Mouse (Mus musculus) retina, postnatal 1 day (tissue): ENCODE measurements around the gene Ttyh3.
A peak's percentile ranks its signal among the peaks of the same experiment; 100 is the strongest.

ENCODE experiments used
- DNase-seq: peaks from one replicate; pipeline ENCODE4 v3.0.0-alpha.2; 2012

The Ttyh3 gene

GRCm38 (mm10) chr5:140651231-140651630 lies 2.4 kb upstream of the Ttyh3 start:
- DNase-seq, result no peak

GRCm38 (mm10) chr5:140649881-140650414 lies 1.1 kb upstream of the Ttyh3 start:
- no peak for DNase-seq

GRCm38 (mm10) chr5:140649101-140649667 lies 353 bp upstream of the Ttyh3 start:
- DNase-seq, result peak; percentile 99

GRCm38 (mm10) chr5:140647821-140648518 lies 861 bp downstream of the Ttyh3 start:
- DNase-seq, result peak; percentile 74

GRCm38 (mm10) chr5:140647031-140647760 lies 1.6 kb downstream of the Ttyh3 start:
- DNase-seq, result no peak

DNA sequence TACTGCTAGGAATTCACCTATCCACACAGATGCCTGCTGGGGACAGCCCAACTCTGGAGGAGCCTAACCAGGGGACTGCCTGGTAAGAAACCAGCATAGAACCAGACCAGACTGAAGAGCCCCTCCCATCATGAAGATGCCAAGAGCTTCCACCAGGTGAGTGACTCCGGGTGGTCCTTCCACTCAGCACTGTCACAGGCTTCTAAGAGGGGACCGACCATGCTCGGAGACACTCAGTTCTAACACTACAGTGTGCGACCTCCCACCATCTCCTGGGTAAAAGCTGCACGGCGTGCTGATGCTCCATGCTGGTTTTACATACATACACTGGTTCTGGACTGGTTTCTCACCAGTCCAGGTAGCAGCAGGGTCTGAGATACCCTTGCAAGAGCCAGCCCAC lies 2.7 kb downstream of the Ttyh3 start:
- DNase-seq, result no peak

DNA sequence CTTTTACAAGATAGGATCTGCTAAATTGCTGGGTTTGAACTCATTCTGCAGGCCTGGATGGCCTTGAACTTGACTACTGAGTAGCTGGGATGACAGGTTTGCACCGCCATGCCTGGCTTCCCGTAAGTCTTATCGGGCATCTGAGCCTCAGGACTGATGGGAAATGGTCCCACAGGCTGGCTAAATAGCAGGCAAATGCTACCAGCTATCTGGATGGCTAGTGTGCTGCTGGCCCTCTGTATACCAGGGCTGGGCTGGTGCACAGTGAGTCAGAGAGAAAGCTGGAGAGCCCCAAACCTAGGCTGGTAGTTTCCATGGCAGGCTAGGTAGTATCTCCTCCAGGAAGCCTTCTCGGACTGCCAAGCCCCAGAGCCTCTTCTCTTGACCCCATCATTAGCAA lies 3.4 kb downstream of the Ttyh3 start:
- no peak for DNase-seq

GRCm38 (mm10) chr5:140644702-140645201 lies 4.1 kb downstream of the Ttyh3 start:
- no peak for DNase-seq

GRCm38 (mm10) chr5:140644263-140644662 lies 4.6 kb downstream of the Ttyh3 start:
- no peak for DNase-seq

GRCm38 (mm10) chr5:140642076-140642475 lies 6.8 kb downstream of the Ttyh3 start:
- no peak for DNase-seq

DNA sequence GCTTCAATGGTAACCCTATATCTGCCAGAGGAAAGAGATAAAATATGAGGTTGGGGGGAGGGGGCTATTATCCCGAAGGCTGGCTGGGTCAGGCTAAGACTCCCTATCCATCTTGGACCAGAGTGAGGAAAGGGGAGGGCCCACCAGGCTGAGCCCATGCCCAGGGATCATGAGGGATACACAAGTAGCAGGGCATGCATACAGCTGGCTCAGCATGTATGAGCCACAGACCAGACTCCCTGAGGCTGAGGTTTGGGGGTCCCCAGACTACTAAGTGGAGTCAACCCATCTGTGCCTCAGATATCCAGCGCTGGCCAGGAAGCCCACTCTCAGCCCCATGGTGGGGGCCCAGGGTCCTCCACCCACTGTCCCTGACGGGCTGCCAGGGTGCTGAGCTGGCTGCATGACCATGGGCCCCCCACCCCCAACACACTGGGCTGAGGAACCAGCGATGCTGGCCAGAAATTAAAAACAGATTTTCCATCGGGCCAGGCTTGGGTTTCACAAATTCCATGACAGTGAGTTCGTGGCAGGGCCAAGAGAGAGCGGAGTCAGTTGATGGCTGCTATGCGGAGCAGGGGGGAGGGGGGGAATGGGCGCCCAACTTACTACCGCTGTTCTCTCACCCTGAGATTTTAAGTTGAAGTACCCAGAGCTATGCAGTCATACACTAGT lies 7.4 kb downstream of the Ttyh3 start:
- no peak for DNase-seq

DNA sequence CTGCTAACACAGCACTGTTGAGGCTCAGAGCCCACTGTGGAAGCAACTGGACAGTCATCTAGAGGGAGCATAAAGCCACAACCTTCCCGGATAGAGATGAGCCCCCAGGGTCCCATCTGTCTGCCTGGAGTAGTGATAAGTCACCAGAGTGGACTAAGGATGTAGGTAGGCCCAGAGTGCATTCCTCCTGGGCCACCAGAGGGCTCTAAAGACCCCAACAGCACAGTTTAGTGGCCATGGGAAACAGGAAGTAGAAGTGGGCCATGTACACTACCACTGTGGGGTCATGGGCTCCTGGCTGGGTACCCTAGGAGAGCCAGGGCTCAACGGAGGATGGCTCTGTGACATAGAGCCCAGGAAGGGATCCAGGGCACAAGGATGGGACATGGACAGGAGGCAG lies 8.0 kb downstream of the Ttyh3 start:
- DNase-seq, result no peak

- DNase-seq, result no peak
These were observed 9.0 kb downstream of the Ttyh3 start for GRCm38 (mm10) chr5:140639871-140640270.

GRCm38 (mm10) chr5:140639312-140639711 lies 9.5 kb downstream of the Ttyh3 start:
- DNase-seq, result no peak

- DNase-seq, result no peak
These were observed 10.3 kb downstream of the Ttyh3 start for GRCm38 (mm10) chr5:140638484-140638883.

DNA sequence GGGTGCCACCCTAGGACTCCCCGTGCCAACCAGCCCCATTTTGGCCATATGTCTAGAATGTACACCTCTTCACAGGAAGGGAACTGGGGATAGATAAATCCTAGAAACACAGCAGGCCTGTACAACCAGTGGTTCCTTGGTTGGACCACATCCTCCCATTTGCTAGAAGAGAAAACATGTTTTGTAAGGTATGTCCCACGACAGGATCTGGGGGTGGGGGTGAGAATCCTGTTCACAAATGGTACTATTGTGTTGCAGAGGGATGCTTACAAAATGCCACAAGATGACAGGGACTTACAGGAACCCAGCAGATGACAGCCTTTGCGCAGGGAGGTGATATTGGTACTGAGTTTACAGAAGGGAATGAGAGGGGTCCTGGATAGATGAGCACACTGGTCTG lies 10.8 kb downstream of the Ttyh3 start:
- DNase-seq, result no peak

DNA sequence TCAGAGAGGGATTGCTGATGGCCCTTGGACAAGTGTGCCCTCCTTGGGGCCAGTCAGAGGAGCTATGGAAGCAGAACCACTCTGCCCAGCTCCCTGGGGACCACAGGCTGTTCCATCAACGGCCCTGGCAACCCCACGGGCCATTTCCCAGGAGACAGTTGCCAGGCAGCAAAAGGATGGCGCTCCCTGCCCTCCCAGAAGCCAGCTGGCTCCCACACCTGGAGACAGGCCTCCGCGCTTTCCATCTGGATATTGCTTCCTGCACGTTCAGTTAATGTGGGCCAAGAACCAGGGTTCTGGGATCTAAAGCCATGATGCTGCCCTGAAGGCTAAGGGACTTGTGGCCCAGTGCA lies 11.8 kb downstream of the Ttyh3 start:
- DNase-seq, result no peak

DNA sequence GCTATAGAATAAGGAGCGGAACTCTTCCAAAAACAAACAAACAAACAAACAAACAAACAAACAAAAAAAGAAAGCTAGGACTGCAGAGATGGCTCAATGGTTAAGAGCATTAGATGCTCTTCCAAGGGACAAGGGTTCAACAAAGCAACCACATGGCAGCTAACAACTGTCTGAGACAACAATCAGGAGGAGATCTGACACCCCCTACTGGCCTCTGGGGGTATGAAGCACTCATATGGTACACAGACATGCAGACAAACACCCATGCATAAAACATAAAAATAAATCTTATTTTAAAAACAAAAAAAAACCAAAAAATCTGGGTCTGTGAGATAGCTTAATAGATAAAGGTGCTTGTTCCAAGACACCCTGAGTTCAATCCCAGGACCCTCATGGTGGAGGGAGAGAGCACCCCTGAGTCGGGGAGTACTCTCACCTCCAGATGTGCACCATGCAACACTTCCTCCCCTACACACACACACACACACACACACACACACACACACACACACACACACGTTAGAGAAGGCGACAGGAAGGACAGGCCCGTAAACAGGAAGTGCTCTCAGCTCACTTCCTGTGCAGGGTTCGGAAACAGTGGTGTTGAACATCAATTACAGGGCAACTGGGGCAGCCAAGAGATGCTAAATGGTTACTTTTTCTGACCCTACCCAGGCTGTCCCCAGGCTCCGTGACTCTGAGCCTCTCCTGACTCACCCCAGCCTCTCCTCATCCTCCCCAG lies 12.3 kb downstream of the Ttyh3 start:
- no peak for DNase-seq

DNA sequence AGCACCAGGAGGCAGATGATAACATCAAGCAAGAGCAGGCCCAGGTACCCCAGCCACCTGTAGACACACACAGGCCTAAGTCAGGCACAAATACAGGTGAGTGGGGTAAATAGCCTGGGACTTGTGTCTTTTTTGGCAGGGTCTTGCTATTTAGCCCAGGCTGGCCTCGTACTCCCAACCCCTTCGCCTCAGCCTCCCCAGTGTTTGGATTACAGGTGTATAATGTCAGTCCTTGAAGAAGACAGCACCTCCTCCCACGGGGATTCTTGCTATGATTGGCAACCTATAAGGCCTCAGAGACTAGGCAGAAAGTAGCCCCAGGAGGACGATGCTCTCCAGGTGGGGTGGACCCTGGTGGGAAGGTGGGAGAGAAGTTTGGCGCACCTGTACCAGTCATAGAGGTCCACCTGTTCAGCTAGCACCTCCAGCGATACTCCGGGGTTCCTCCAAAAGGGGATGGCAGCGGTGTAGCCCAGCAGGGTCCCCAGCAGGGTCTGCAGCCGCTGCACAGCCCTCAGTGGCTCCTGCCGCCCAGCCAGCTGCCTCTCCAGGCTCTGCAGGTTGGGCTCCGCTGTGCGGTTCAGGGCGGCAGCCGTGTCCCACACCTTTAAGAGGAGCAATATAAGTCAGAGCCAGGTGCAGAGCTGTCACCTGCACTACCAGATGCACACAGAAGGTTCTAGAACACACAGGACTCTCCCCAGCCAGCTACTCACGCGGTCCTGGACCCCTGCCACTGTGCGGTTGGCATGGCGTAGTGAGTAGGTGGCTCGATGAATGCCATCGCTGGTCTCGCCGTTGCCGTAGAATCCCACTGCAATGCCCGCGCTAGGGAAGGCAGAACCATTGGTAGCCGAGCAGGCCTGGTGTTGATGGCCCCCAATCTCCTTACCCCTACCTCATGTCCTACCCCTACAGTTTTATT lies 13.8 kb downstream of the Ttyh3 start:
- no peak for DNase-seq

DNA sequence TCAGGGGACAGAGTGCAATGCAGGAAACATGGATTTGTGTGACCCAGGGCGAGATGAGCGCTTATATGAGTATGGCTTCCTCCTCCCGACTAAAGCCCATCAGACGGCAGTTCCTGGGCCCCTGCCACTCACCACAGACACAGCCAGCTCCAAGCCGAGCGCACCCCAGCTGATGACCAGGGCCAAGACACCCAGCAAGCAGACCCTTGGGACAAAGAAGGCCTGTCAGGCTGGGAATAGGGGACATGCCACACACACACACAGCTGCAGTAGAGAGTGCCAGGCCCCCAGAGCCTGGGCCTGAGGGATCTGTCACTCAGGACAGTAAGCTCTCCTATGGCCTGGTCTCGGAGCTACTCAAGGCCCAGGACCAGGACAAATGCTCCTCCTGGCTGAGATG lies 15.4 kb downstream of the Ttyh3 start:
- DNase-seq, result no peak

- DNase-seq, result no peak
These were observed 19.8 kb downstream of the Ttyh3 start for GRCm38 (mm10) chr5:140628995-140629394.
